Mouse (Mus musculus): ENCODE measurements around the gene Nus1. TPM values are rescaled to one million over a fixed set of nuclear protein-coding genes. Genes with fewer than 3 reads are reported as not detected.

Nus1 gene
- polyA plus RNA-seq, 1 experiment from 2014 or later, result 24.8 TPM

Other genes starting within 250 kb of the Nus1 start
- 0.04 TPM in 1 of 2 replicates, not detected in the other for gene Ros1, start 222.3 kb upstream of the Nus1 start, polyA plus RNA-seq (2014; fragmentation: Nextera tagmentation; extraction: Ambion mirVana)
- gene Dcbld1, start 183.9 kb upstream of the Nus1 start, polyA plus RNA-seq (2014; fragmentation: Nextera tagmentation; extraction: Ambion mirVana), result 21.8 and 23.6 TPM in 2 replicates
- not detected in 2 replicates for gene Gm26741, start 58.8 kb upstream of the Nus1 start, polyA plus RNA-seq (2014; fragmentation: Nextera tagmentation; extraction: Ambion mirVana)
- gene Gopc, start 35.4 kb upstream of the Nus1 start, polyA plus RNA-seq (2014; fragmentation: Nextera tagmentation; extraction: Ambion mirVana), result 26.1 and 27.4 TPM in 2 replicates
- not detected in 2 replicates for gene Nepn, start 28.6 kb upstream of the Nus1 start, polyA plus RNA-seq (2014; fragmentation: Nextera tagmentation; extraction: Ambion mirVana)

Data from hindbrain, embryonic 14.5 days (tissue).